Mouse (Mus musculus): ENCODE measurements around the gene Asb1. TPM values are rescaled to one million over a fixed set of nuclear protein-coding genes. Genes with fewer than 3 reads are reported as not detected.

The Asb1 gene
- polyA plus RNA-seq, 1 experiment from 2014 or later: 6.8 TPM

GRCm38 (mm10) chr1:91549073-91549472 lies 8.7 kb downstream of the Asb1 start:
- WGBS: 75% methylated on average over 2 of the region's 2 CpGs
- Histone ChIP-seq H3K36me3 (replicated peaks; ENCODE audit: control insufficient read depth, insufficient read depth, low read depth, low read length) (no peaks in the 10 kb centered on the region; the same call in 1 of the 2 replicates), H3K9ac (replicated peaks; ENCODE audit: low read length) (no peak overlapping the region), H3K4me2 (ENCODE audit: low read depth, low read length) (no peak overlapping the region), H3K4me1 (ENCODE audit: control insufficient read depth, insufficient read depth, low read length) (no peaks in the 10 kb centered on the region), H3K27ac (replicated peaks; ENCODE audit: low read depth, low read length) (no peak overlapping the region), H3K27me3 (ENCODE audit: control insufficient read depth, insufficient read depth, low read length) (no peaks in the 10 kb centered on the region), H3K9me3 (replicated peaks; ENCODE audit: control insufficient read depth, low read length) (no peaks in the 10 kb centered on the region), H3K4me3 (ENCODE audit: low read depth, low read length) (no peak overlapping the region)
- DNase-seq (ENCODE audit: low spot score): no peak
- no peak for ATAC-seq (replicated peaks; ENCODE audit: insufficient number of reproducible peaks, low FRiP score, low TSS enrichment, low read depth)

- DNase-seq (ENCODE audit: low spot score) (no peak), ATAC-seq (replicated peaks; ENCODE audit: insufficient number of reproducible peaks, low FRiP score, low TSS enrichment, low read depth) (no peak)
- WGBS: 51% methylated on average over 2 of the region's 2 CpGs
- no peak overlapping the region for H3K4me2 ChIP-seq (ENCODE audit: low read depth, low read length)
- H3K4me3 ChIP-seq (ENCODE audit: low read depth, low read length): no peak overlapping the region
- H3K9me3 ChIP-seq (replicated peaks; ENCODE audit: control insufficient read depth, low read length): no peaks in the 10 kb centered on the region
- no peaks in the 10 kb centered on the region for H3K4me1 ChIP-seq (ENCODE audit: control insufficient read depth, insufficient read depth, low read length)
- H3K27me3 ChIP-seq (ENCODE audit: control insufficient read depth, insufficient read depth, low read length): no peaks in the 10 kb centered on the region
- no peak overlapping the region for H3K27ac ChIP-seq (replicated peaks; ENCODE audit: low read depth, low read length)
- H3K9ac ChIP-seq (replicated peaks; ENCODE audit: low read length): no peak overlapping the region
- H3K36me3 ChIP-seq (replicated peaks; ENCODE audit: control insufficient read depth, insufficient read depth, low read depth, low read length): no peaks in the 10 kb centered on the region; the same call in 1 of the 2 replicates
Observed at GRCm38 (mm10) chr1:91557099-91557498, 16.8 kb downstream of the Asb1 start.

- Histone ChIP-seq H3K9me3 (replicated peaks; ENCODE audit: control insufficient read depth, low read length) (no peaks in the 10 kb centered on the region), H3K36me3 (replicated peaks; ENCODE audit: control insufficient read depth, insufficient read depth, low read depth, low read length) (no peaks in the 10 kb centered on the region), H3K27ac (replicated peaks; ENCODE audit: low read depth, low read length) (no peak overlapping the region), H3K4me2 (ENCODE audit: low read depth, low read length) (no peak overlapping the region), H3K4me3 (ENCODE audit: low read depth, low read length) (no peak overlapping the region), H3K27me3 (ENCODE audit: control insufficient read depth, insufficient read depth, low read length) (no peaks in the 10 kb centered on the region), H3K4me1 (ENCODE audit: control insufficient read depth, insufficient read depth, low read length) (no peaks in the 10 kb centered on the region), H3K9ac (replicated peaks; ENCODE audit: low read length) (no peak overlapping the region)
- ATAC-seq (replicated peaks; ENCODE audit: insufficient number of reproducible peaks, low FRiP score, low TSS enrichment, low read depth) (no peak), DNase-seq (ENCODE audit: low spot score) (no peak)
- WGBS: 91% methylated on average over 6 of the region's 6 CpGs
Observed at GRCm38 (mm10) chr1:91561226-91561625, 20.9 kb downstream of the Asb1 start.

- Histone ChIP-seq H3K4me1 (ENCODE audit: control insufficient read depth, insufficient read depth, low read length) (no peaks in the 10 kb centered on the region), H3K9ac (replicated peaks; ENCODE audit: low read length) (no peak overlapping the region), H3K27ac (replicated peaks; ENCODE audit: low read depth, low read length) (no peak overlapping the region), H3K4me3 (ENCODE audit: low read depth, low read length) (no peak overlapping the region), H3K4me2 (ENCODE audit: low read depth, low read length) (no peak overlapping the region), H3K9me3 (replicated peaks; ENCODE audit: control insufficient read depth, low read length) (no peaks in the 10 kb centered on the region), H3K36me3 (replicated peaks; ENCODE audit: control insufficient read depth, insufficient read depth, low read depth, low read length) (no peaks in the 10 kb centered on the region), H3K27me3 (ENCODE audit: control insufficient read depth, insufficient read depth, low read length) (no peaks in the 10 kb centered on the region)
- DNase-seq (ENCODE audit: low spot score) (no peak), ATAC-seq (replicated peaks; ENCODE audit: insufficient number of reproducible peaks, low FRiP score, low TSS enrichment, low read depth) (no peak)
- WGBS: 87% methylated on average over 4 of the region's 4 CpGs
Observed at GRCm38 (mm10) chr1:91562977-91563590, 22.7 kb downstream of the Asb1 start.

- H3K4me2 ChIP-seq (ENCODE audit: low read depth, low read length): no peak overlapping the region
Observed at GRCm38 (mm10) chr1:91564004-91564403, 23.7 kb downstream of the Asb1 start.

GRCm38 (mm10) chr1:91564598-91564997 lies 24.3 kb downstream of the Asb1 start:
- Histone ChIP-seq H3K9me3 (replicated peaks; ENCODE audit: control insufficient read depth, low read length) (no peaks in the 10 kb centered on the region), H3K4me1 (ENCODE audit: control insufficient read depth, insufficient read depth, low read length) (no peaks in the 10 kb centered on the region), H3K4me2 (ENCODE audit: low read depth, low read length) (no peak overlapping the region), H3K4me3 (ENCODE audit: low read depth, low read length) (no peak overlapping the region), H3K9ac (replicated peaks; ENCODE audit: low read length) (no peak overlapping the region), H3K27ac (replicated peaks; ENCODE audit: low read depth, low read length) (no peak overlapping the region), H3K36me3 (replicated peaks; ENCODE audit: control insufficient read depth, insufficient read depth, low read depth, low read length) (no peaks in the 10 kb centered on the region), H3K27me3 (ENCODE audit: control insufficient read depth, insufficient read depth, low read length) (no peaks in the 10 kb centered on the region)
- 59% methylated on average over 6 of the region's 6 CpGs for WGBS
- no peak for DNase-seq (ENCODE audit: low spot score)
- no peak for ATAC-seq (replicated peaks; ENCODE audit: insufficient number of reproducible peaks, low FRiP score, low TSS enrichment, low read depth)

More at GRCm38 (mm10) chr1:91564004-91564403, 23.7 kb downstream of the Asb1 start:
- Histone ChIP-seq H3K9me3 (replicated peaks; ENCODE audit: control insufficient read depth, low read length) (no peaks in the 10 kb centered on the region), H3K27me3 (ENCODE audit: control insufficient read depth, insufficient read depth, low read length) (no peaks in the 10 kb centered on the region), H3K9ac (replicated peaks; ENCODE audit: low read length) (no peak overlapping the region), H3K4me3 (ENCODE audit: low read depth, low read length) (no peak overlapping the region), H3K27ac (replicated peaks; ENCODE audit: low read depth, low read length) (no peak overlapping the region), H3K36me3 (replicated peaks; ENCODE audit: control insufficient read depth, insufficient read depth, low read depth, low read length) (no peaks in the 10 kb centered on the region), H3K4me1 (ENCODE audit: control insufficient read depth, insufficient read depth, low read length) (no peaks in the 10 kb centered on the region)
- ATAC-seq (replicated peaks; ENCODE audit: insufficient number of reproducible peaks, low FRiP score, low TSS enrichment, low read depth): no peak
- 62% methylated on average over 3 of the region's 3 CpGs for WGBS
- DNase-seq (ENCODE audit: low spot score): peak; percentile 8

GRCm38 (mm10) chr1:91567269-91567668 lies 26.9 kb downstream of the Asb1 start:
- H3K4me2 ChIP-seq (ENCODE audit: low read depth, low read length): no peak overlapping the region
- 84% methylated on average over 2 of the region's 2 CpGs for WGBS
- no peaks in the 10 kb centered on the region for H3K4me1 ChIP-seq (ENCODE audit: control insufficient read depth, insufficient read depth, low read length)
- H3K9ac ChIP-seq (replicated peaks; ENCODE audit: low read length): no peak overlapping the region
- DNase-seq (ENCODE audit: low spot score) (no peak), ATAC-seq (replicated peaks; ENCODE audit: insufficient number of reproducible peaks, low FRiP score, low TSS enrichment, low read depth) (no peak)
- no peaks in the 10 kb centered on the region for H3K9me3 ChIP-seq (replicated peaks; ENCODE audit: control insufficient read depth, low read length)
- H3K27ac ChIP-seq (replicated peaks; ENCODE audit: low read depth, low read length): no peak overlapping the region
- no peaks in the 10 kb centered on the region for H3K36me3 ChIP-seq (replicated peaks; ENCODE audit: control insufficient read depth, insufficient read depth, low read depth, low read length)
- H3K4me3 ChIP-seq (ENCODE audit: low read depth, low read length): no peak overlapping the region
- no peaks in the 10 kb centered on the region for H3K27me3 ChIP-seq (ENCODE audit: control insufficient read depth, insufficient read depth, low read length)

- DNase-seq (ENCODE audit: low spot score) (no peak), ATAC-seq (replicated peaks; ENCODE audit: insufficient number of reproducible peaks, low FRiP score, low TSS enrichment, low read depth) (no peak)
- H3K9ac ChIP-seq (replicated peaks; ENCODE audit: low read length): no peak overlapping the region
- no peak overlapping the region for H3K27ac ChIP-seq (replicated peaks; ENCODE audit: low read depth, low read length)
- no peaks in the 10 kb centered on the region for H3K27me3 ChIP-seq (ENCODE audit: control insufficient read depth, insufficient read depth, low read length)
- H3K36me3 ChIP-seq (replicated peaks; ENCODE audit: control insufficient read depth, insufficient read depth, low read depth, low read length): no peaks in the 10 kb centered on the region
- H3K4me2 ChIP-seq (ENCODE audit: low read depth, low read length): no peak overlapping the region
- H3K4me3 ChIP-seq (ENCODE audit: low read depth, low read length): no peak overlapping the region
- H3K4me1 ChIP-seq (ENCODE audit: control insufficient read depth, insufficient read depth, low read length): no peaks in the 10 kb centered on the region
- H3K9me3 ChIP-seq (replicated peaks; ENCODE audit: control insufficient read depth, low read length): no peaks in the 10 kb centered on the region
- 88% methylated on average over 10 of the region's 10 CpGs for WGBS
Observed at GRCm38 (mm10) chr1:91572458-91572857, 32.1 kb downstream of the Asb1 start.
